Mouse (Mus musculus) spleen, adult 2 months (tissue): ENCODE results near the gene Ccl22.

Experiments used
- CTCF ChIP-seq: fragments of 200-500 bp; IDR thresholded peaks from 2 replicates; pipeline ENCODE4 v1.5.1; 2011; ENCODE audit warnings: mild to moderate bottlenecking, inconsistent platforms; ENCODE audit not compliant: insufficient read depth, insufficient read length, insufficient replicate concordance; ENCODE audit errors: extremely low read depth
- POLR2A ChIP-seq: fragments of 200-500 bp; IDR thresholded peaks from 2 replicates; pipeline ENCODE4 v1.6.1; 2011; ENCODE audit warnings: low read depth, low read length, inconsistent platforms

GRCm38 (mm10) chr8:94697956-94698355 is 47.4 kb upstream of the Ccl22 start:
- no peak for TF ChIP-seq POLR2A
- TF ChIP-seq CTCF = no peak
